Mouse (Mus musculus) c-Kit-positive CD71-positive TER-119-negative erythroid progenitor cells, embryonic 14.5 days (primary cell): ENCODE measurements at regions not wholly inside any gene's neighbourhood (a gene's known extent, or its start where the extent isn't known, plus 50 kb on each side); places are given as distances from the start of the nearest gene placed in this dataset.

Source experiments
- DNase-seq: peaks from one replicate; pipeline ENCODE4 v3.0.0-alpha.2; 2013; ENCODE audit warnings: low read depth

DNA sequence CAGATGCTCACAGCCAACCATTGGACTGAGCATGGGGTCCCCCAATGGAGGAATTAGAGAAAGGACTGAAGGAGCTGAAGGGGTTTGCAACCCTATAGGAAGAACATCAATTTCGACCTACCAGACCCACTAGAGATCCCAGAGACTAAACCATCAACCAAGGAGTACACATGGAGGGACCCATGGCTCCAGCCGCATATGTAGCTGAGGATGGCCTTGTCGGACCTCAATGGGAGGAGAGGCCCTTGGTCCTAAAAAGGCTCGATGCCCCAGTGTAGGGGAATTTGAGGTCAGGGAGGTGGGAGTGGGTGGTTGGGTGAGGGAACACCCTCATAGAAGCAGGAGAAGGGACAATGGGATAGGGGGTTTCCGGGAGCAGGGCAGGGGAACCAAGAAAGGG, 180.6 kb downstream of the Qdpr start:
- DNase-seq = no peak

DNA sequence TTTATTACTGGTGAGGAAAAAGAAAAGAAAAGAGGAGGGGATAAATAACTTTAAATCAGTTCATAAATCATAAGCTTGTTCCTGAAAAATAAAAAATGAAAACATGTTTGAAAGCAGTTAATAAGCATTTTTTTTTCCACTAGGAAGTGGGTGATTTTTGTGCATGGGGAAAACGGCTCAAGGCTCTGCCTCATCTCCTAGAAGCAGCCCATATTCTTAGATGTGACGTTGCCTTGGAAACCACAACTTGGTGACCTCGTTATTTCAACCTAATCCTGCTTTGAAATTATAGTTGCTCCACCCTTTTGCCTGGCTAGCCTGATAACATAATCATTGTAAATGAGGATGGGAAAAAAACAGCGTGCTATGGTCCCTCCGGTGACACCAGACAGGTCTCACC, 183.1 kb downstream of the Qdpr start:
- DNase-seq = no peak

DNA sequence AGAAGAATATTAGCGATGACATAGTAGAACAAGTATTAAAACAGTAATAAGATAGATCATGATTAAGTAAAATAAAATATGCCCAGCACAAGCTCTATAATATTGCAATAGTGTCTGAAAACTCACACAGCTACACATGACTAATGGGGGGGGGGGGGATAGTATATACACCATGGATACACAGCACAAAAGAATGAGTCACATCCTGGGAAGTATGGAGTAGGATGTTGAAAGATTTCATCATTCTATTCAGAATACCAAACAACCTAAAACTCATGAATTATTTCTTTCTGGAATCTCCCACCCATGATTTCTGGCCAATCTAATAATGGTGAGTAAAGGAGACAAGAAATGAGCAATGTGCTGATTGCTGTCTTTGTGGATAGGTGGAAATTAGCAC, 191.6 kb downstream of the Qdpr start:
- no peak for DNase-seq

DNA sequence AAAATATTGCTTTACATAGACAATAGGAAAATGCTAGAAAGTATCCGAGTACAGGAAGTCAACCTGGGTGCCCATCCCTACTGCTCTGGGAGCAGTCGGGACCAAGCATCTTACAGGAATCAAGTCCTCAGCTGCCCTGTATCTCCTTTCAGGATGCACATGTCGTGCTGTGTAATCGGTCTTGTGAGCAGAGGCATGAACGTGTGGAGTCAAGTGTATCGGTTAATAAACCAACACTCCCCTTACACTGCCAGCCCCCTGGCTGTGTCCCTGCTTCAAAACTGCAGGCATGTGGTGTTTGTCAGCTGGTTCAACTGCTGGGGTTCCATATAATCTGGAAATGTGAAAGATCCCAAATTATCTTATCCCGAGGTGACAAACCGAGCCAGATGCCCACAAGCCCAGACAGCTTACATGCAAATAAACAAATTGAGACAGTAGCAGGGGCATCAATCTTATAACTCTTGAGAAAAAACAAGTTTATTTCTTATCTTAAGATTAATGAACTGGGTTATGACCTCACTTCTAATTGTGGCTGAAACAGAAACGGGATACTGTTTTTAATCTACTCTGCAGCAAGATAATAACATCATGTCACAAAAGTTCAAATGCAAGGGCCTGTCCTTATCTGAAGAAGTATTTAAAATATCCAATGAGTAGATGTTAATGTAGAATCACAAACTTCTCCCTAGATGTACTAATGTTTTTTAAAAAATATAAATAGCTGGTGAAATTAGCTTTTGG, 193.6 kb downstream of the Qdpr start:
- DNase-seq = no peak

DNA sequence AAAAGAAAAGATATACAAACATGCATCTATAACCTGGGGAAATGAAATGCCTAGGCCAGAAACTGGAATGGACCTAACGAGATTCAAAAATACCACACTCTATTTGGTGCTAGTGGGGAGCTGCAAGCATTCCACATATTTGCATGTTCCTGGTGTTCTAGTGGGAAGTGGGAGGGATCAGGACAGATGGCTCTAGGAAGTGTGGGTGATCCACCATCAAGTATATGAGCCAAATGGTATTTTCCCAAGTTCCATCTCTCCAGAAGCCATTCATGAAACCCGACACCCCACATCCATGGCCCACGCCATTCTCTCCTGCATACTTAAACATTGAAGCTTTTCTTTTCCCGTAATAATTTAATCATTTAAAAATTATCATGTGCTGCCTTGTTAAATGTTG, 218.2 kb downstream of the Qdpr start:
- no peak for DNase-seq

DNA sequence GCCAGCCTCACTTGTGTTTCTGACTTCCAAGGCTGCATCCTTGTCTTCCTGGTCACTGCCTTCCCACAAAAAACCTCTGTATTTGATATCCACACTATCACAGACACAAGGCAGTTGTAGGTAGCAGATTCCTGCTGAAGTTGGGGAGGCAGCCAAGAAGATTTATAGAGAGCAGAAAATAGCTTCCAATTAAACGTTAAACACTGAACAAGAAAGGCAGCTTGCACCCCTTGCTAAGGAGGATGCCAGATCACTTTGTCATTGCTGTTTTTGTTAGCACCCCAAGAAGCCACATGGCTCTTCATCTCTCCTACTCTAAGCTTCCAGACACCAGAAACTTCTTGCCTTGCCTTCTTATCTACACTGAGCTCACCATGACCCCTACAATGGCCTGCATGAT, 219.9 kb downstream of the Qdpr start:
- DNase-seq = no peak

DNA sequence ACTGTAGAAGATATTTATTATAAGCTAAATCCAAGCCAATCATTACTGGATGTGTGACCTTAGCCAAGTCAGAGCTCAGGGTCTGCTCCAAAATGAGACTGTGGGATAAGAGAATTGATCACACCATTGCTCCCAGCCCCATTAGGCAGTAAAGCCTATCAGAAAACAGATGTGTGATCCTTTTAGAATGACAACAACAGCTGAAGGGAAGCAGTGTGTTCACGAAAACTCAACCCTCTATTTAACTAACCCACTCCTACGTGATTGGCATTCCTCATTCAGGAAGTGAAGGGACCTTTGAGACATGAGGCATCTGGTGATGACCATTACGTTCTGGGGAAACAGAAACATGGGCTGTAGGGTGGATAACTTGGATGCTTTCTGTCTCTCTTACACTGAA, 220.6 kb downstream of the Qdpr start:
- DNase-seq = no peak

DNA sequence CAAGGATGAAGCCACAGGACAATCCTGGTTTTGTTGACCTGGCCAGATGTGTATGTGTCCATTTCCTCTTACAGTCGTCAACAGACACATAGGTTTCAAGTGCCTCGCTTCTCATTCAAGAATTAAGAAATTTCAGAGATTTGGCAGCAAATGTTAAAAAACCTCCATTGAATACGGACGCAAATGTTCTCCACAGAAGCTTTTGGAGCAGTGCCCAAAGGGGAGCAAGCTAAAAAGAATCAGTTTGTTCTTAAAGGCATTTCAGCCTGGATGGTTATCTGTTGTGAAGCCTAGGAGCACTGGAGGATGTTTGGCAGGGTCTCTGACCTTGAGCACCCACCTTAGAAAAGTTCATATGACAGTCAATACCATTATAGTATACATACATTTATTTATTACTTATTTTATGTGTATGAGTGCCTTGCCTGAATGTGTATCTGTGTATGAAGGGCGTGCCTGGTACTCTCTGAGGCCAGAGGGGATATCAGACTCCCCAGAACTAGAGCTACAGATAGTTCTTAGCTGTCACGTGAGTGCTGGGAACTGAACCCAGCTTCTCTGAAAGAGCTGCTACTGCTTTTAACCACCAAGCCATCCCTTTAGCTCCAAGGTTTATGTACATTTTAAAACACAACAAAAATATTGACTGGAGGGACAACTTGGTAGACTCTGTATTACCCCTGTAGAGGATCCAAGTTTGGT, 221.7 kb downstream of the Qdpr start:
- DNase-seq = no peak

DNA sequence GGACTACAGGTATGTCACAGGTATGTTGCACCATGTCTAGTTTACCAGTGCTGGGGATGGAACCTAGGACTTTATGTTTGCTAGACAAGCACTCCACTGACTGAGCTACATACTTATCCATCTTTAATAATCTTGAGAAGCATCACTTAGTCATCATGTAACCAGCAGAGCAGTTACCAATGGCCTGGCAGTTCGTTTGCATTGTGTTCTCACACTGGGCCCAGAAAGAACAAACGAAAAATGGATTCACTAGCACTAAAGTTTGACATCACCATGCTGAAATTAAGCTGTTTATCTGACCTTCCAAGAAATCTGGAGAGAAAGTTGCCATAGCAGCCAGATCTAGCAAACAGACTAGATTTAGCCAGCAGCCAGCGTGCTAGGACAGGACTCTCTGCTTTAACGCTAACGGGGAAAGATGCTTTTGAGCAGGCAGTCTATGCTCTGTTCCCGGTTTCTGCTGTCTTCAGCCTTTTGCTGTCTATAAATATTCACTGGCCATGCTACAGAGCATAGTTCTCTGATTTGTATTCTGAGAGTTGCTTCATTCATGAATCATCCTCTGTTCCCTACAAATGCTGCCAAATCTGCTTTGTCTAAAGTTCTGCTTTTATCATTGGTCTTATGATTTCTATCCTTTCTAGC, 229.6 kb downstream of the Qdpr start:
- DNase-seq = no peak

DNA sequence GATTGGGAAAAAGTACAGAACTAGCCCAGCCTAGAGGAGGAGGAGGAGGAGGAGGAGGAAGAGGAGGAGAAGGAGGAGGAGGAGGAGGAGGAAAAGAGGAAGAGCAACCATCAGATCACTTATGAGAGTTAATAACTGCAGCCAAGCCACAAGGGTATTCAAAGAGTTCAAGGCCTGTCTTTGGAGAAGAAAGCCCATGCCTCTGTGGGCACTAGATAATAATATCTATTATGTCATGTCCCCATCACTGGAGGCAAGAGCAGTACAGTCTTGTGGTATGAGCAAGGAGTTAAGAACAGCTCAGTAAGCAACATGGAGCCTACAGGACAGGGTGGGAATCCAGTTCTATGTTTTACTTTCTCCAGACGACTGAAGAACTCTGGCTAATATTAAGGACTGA, 230.5 kb downstream of the Qdpr start:
- no peak for DNase-seq

DNA sequence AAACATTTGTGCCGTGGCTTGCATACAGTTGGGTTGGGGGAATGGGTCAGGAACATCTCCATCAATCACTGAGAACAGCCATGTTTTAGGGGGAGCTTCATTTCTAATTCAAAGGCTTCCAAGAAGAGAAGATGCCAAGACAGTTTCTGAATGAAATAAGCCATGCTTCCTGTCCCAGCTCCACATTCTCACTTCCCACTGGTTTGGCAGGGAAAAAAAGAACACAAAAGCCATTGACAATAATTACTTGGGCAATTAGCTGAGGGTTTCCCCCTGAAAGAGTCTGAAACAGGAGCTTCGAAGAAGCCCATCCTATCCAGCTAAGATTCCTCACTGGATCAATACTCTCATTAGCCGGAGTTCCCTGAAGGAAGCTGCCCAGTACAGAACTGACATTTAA, 230.9 kb downstream of the Qdpr start:
- DNase-seq = no peak

DNA sequence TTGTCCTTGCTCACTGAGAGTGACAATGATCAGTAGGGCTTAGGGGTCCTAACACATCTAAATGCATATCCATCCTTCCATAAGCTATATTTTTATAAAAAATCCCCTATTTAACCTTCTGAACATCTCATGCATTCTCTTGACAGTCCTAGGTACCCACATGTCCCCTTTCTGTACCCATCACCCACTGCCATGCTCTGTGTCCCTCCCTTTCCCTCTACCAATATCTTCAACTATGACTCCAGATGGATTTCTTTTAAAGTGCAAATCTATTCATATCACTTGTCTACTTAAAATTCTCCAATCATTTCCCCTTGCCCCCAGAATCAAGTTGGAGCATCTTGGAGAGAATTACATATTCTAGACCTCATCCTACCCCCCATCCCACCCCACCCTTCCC, 235.6 kb downstream of the Qdpr start:
- no peak for DNase-seq

DNA sequence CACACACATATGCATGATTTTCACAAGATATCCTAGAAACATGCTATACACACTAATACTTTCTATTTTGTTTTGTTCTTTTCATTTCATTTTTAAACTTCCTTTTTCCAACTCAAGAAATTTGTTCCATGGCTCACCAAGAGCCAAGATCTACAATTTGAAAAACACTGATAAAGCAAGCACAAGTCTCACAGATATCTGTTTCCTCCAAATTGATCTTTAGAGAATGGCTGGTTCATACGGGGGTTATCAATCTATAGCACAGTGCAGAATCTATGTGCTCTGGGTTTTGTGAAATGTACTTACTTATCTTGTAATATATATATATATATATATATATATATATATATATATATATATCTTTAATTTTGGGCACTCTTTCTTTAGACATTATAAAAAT, 251.6 kb downstream of the Qdpr start:
- DNase-seq = no peak

DNA sequence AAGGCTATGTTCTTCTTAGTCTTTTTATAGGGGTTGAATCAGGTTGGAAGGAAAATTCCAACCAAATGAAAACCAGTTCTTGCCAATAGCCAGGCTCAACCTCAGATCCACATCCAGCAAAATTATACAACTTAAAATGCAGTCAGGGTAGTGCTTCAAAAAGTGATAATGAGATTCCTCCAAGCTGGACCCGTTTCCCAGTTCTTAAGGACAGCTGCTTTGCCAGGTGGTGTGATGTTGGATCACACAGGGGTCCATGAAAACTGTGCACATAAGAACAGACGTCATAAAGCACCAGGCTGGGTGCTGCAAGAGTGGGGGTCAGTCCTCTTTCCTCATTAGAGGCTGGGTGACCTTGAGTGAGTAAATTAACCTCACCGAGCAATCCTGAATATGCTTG, 253.9 kb downstream of the Qdpr start:
- DNase-seq = no peak

DNA sequence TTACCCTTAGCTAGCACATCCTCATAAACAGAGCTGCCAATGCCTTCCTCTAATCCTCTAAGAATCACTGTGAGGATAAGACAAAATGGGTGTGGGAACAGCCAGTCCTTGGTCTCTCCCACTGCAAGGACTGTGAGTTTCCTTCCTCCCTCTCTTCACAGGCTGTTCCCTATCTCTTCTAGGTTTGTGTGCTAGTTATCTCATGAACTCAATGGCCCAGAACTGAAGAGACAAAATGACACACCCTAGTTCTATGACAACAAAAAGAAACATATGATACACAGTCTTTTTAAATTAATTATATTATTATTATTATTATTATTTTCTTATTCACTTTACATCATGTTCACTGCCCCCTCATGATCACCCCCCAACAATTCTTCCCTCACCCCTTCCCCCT, 257.7 kb downstream of the Qdpr start:
- no peak for DNase-seq

DNA sequence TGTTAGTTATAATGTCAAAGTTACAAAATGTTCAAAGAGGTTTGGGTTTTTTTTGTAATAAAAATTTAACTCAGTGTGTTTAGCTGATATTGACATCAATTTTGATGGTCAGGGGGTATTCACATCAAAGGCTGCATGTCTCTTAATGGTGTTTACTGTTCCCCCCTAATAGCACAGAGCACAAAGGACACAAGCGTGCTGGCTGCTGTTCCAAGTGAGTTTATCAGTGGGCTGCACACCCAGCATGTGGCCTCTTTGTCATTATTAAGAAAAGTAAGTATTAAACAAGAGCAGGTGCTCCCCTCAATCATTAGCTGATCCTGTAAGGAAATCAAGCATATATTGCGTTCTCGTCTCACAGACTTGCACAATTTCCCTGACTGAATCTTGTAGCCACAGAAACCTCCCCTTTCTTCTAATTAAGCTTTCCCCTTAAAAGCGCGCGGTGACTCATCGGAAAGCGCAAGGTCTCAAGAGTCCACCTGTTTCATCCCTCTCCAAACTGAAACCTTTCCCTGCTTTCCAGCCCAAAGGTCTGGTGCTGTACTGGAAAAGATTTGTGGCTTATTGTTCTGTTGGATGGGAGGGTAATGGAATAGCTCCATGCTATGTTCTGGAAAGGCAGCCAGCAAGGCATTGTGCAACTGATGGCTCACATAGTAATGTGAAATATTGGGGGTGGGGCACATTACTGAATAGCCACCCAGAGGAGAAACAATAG, 276.8 kb downstream of the Qdpr start:
- no peak for DNase-seq

DNA sequence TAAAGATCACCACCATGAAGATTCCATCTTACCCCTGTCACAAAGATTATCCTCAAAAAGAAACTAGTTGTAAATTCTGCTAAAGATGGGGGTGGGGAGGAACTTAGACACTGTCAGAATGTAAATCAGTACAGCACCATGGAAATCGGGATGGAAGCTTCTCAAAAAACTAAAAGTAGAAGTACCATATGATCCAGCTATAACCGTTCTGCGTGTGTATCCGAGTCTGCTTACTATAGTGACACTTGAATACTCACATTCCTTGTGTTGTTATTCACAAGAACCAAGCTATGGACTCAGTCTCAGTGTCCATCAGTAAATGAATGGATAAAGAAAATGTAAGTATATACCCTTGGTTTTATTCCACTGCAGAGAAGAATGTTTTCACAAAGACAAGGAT, 290.8 kb downstream of the Qdpr start:
- DNase-seq = no peak

DNA sequence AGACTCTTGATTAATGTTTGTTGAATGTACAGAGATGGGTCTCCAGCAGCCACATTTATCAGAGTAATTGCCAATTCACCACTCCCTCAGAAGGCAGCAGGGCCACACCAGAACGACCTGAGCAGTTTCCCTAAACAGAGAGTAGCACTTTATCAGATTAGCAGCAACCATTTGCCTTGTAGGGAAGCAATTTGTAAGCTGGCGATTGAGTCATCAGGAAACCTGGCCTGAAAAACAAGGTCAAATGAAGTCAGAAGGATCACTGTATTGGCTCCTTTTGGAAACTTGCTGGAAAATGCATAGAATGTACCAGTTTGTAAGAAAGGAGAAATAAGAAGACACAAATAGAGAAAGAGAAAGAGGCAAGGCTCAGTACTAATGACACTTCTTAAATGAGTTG, 295.1 kb downstream of the Qdpr start:
- no peak for DNase-seq

DNA sequence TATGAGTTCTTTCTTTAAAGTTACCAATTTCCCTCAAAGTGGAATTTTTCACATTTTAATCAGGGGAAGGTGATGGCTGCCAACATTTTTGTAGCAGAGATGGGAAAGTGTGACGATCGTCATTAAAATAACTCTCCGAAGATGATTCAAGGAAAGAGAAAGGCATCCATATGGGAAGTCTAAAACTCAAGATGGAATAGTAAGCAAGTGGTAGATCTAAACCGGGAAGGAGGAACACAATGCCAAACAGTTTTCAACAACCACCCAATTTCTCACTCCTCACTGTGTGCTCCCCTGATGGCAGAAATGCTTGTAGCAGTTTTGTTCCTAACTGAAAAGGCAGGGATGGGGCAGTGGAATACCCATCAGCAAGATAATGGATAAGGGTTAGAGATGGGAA, 305.9 kb downstream of the Qdpr start:
- no peak for DNase-seq

DNA sequence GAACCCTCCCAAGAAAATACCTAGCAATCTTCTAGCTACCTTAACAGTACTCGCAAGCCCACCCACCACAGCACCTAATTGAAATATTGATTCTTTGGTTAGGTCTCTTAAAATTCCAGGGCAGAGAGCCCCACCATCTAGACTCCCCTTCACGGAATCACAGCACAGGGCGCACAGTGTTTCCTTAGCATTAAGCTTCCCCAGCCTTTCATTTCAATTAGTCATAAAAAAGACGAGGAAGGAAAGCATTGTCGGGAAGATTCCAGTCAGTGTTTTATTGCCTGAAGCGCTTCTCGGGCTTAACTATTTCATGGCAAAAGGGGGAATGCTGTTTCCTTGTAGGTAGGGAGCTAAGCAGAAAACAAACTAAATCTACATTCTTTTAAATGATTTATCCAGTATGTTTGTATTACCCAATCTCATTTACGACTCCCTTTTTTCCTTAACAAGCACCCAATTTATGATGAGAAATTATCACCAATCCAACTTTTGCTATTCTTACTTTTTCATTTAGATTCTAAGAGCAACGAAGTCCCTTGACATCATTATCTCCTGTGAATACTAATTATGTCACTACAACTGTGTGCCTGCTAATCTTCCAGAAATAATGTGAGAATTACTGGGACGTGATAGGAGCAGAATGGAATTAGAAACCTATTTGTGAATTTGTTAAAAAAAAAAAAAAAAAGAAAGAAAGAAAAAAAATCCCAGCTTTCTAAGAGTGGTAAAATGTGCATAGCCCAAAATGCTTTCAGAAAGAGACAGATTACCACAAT, 312.6 kb downstream of the Qdpr start:
- no peak for DNase-seq

DNA sequence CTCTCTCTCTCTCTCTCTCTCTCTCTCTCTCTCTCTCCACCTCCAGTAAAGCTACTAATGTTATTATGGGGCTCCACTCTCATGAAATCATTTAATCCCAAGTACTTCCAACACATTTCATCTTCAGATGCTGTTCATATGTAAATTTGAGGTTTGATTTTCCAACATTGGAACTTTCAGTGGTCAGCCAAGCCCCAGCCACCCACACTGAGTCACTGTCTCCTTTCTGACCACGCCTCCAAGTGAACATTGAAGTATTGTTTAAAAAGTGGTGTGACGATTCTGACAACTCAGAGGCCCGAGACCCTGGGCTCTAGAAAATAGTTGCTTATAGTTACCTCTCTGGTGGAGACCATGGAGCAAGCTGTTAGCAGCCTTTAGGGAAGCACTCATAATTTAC, 313.3 kb downstream of the Qdpr start:
- no peak for DNase-seq

DNA sequence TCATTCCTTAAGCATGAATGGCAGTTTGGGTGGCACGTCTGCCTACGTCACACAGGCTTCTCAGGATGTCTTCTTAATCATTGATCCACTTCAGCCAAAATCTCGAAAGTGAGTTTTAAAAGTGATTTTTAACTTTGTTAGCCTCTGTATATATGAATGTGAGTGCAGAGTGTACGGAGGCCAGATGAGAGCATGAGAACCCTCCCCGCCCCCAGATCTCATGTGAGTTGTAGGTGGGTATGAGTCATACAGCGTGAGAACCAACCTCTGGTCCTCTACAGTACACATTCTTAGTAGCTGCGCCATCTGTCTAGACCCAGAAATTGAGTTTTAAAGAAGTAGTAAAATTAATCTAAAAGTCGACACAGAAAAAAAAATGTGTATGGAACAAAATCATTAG, 322.1 kb downstream of the Qdpr start:
- DNase-seq = no peak
